Mouse (Mus musculus): ENCODE data around the gene Camk1.

DNA sequence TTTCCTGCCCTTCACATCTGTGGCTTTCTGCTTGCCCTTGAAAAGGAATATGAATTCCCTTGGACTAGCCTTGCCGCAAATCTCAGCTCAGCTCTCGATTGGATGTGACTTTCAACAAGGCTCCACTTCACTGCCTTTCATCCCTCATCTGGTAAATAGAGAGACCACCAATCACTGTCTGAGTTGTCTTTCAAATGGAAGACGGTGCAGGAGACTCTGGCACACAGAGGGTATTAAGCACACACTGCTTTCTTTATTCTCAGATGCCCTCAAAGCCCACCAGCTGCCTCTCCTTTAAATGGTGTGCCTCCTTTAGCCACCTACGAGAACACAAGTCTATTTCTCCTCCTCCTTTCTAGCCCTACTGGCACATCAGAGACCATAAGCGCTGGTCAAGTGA, 24.8 kb upstream of the Camk1 start:
- TF ChIP-seq CTCF (IDR thresholded peaks at IDR 0.05; ENCODE audit: extremely low read depth, insufficient read length, insufficient replicate concordance, low read depth, low read length) (no peak), POLR2A (IDR thresholded peaks at IDR 0.05; ENCODE audit: low read depth, low read length) (no peak)

Data from small intestine, adult 2 months (tissue).